Mouse (Mus musculus) liver, embryonic 13.5 days (tissue): ENCODE results near the gene Npffr2. TPM values are rescaled to one million over a fixed set of nuclear protein-coding genes. Genes with fewer than 3 reads are reported as not detected.

Source experiments
- ATAC-seq: fragments of 200-750 bp; cut with Nextera tagmentation; 2 replicates; pipeline ENCODE4 v1.8.0; 2017; ENCODE audit warnings: low read depth, mild to moderate bottlenecking, moderate number of reproducible peaks, moderate library complexity
- DNase-seq: peaks from one replicate; pipeline ENCODE4 v3.0.0; 2022
- H3K27ac ChIP-seq: fragments of 300-500 bp; sonication (generic); 2 replicates; pipeline ENCODE4 v1.5.1; 2015; ENCODE audit warnings: moderate library complexity, mild to moderate bottlenecking, inconsistent platforms
- H3K27me3 ChIP-seq: fragments of 300-500 bp; sonication (generic); 2 replicates; pipeline ENCODE4 v1.6.1; 2015; ENCODE audit warnings: mild to moderate bottlenecking, inconsistent platforms
- H3K36me3 ChIP-seq: fragments of 300-500 bp; sonication (generic); 2 replicates; pipeline ENCODE4 v1.6.1; 2015; ENCODE audit warnings: mild to moderate bottlenecking, inconsistent platforms
- H3K4me1 ChIP-seq: fragments of 300-500 bp; sonication (generic); replicated peaks from 2 replicates; pipeline ENCODE4 v1.6.1; 2015; ENCODE audit warnings: inconsistent platforms
- H3K4me2 ChIP-seq: fragments of 300-500 bp; sonication (generic); 2 replicates; pipeline ENCODE4 v1.6.1; 2015; ENCODE audit warnings: inconsistent platforms, mild to moderate bottlenecking, moderate library complexity
- H3K4me3 ChIP-seq: fragments of 300-500 bp; sonication (generic); replicated peaks from 2 replicates; pipeline ENCODE4 v1.5.1; 2015; ENCODE audit warnings: mild to moderate bottlenecking, inconsistent platforms
- H3K9ac ChIP-seq: fragments of 300-500 bp; sonication (generic); 2 replicates; pipeline ENCODE4 v1.6.1; 2015; ENCODE audit warnings: mild to moderate bottlenecking, inconsistent platforms
- H3K9me3 ChIP-seq: fragments of 300-500 bp; sonication (generic); replicated peaks from 2 replicates; pipeline ENCODE4 v1.6.1; 2016; ENCODE audit warnings: inconsistent platforms
- WGBS: fragments of 180-500 bp; shearing (Covaris S2); methylation state at CpG from one replicate; pipeline ENCODE4 v1.1.7; 2015; ENCODE audit not compliant: insufficient replicate concordance; 5-methylcytosine and 5-hydroxymethylcytosine counted together
- polyA plus RNA-seq: library from polyadenylated mRNA; unstranded; fragments of >200 nt; fragmentation: Nextera tagmentation; extraction: Ambion mirVana; gene quantifications from 2 replicates; pipeline ENCODE4 v1.2.1, GENCODE M21; 2015

Npffr2 gene
- polyA plus RNA-seq, 1 experiment from 2014 or later, result not detected

DNA sequence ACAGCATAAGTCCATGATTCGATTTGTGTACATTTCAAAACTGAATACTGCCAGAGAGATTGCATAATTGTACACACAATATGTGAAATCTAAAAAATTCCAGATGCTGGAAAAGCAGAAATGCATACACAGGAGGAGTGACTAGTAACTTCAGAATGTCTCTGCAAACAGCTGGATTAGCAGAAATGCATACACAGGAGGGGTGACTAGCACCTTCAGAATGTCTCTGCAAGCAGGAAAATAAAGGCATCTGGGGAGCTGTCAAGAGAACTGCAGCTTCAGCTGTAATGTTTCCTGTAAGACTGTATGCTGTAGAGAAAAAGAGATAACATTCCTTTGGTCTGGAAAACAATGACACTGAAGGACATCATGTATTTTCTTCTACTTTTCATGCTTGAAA is 51.4 kb downstream of the Npffr2 start:
- Histone ChIP-seq H3K27ac (no peak overlapping the region), H3K9me3 (no peaks in the 10 kb centered on the region), H3K4me2 (no peak overlapping the region), H3K36me3 (no peaks in the 10 kb centered on the region), H3K27me3 (no peaks in the 10 kb centered on the region), H3K9ac (no peak overlapping the region), H3K4me1 (no peaks in the 10 kb centered on the region), H3K4me3 (no peak overlapping the region)
- DNase-seq, result no peak
- 44% methylated on average over 1 of the region's 1 CpGs for WGBS
- no peak for ATAC-seq

DNA sequence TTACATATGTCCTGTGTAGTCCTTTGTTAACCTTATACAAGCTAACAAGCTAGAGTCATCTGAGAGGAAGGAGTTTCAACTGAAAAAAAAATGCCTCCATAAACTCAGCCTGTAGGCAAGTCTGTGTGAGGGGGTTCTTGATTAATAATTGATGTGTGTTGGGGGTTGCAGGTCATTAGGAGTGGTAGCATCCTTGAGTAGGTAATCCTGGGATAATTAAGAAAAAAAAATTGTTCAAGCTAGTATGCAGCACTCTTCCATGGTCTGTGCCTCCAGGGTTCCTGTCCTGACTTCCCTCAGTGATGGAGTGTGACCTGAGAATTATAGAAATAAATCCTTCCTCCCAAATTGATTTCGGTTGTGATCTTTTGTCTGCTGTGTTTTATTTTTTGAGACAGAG is 52.0 kb downstream of the Npffr2 start:
- Histone ChIP-seq H3K36me3 (no peaks in the 10 kb centered on the region), H3K4me2 (no peak overlapping the region), H3K4me3 (no peak overlapping the region), H3K9ac (no peak overlapping the region), H3K27me3 (no peaks in the 10 kb centered on the region), H3K9me3 (no peaks in the 10 kb centered on the region), H3K27ac (no peak overlapping the region), H3K4me1 (no peaks in the 10 kb centered on the region)
- DNase-seq (no peak), ATAC-seq (no peak)
- 56% methylated on average over 1 of the region's 1 CpGs for WGBS

DNA sequence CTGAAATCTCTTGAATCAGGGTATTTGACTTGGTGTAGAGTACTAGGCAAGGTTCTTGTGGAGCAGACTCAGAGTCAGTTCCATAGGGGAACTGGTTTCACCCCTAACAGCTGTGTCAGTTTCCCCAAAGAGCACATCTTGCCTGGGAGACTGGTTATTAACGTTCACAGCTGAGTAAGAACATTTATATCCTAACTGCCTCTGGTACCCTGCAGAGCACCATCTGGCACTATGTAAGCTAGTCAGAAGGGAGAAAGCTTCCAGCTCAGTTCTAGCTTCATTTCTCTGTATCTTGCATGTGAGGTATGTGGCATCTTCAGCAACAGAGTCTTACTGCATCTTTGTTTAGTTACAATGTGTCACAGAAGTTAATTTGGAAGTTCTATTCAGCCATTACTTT is 53.9 kb downstream of the Npffr2 start:
- H3K9ac ChIP-seq, result no peak overlapping the region
- no peak overlapping the region for H3K4me2 ChIP-seq
- no peaks in the 10 kb centered on the region for H3K27me3 ChIP-seq
- H3K9me3 ChIP-seq, result no peaks in the 10 kb centered on the region
- no peak overlapping the region for H3K4me3 ChIP-seq
- H3K4me1 ChIP-seq, result no peaks in the 10 kb centered on the region
- no peak for ATAC-seq
- H3K36me3 ChIP-seq, result no peaks in the 10 kb centered on the region
- no peak for DNase-seq
- WGBS, result 40% methylated on average over 1 of the region's 1 CpGs
- no peak overlapping the region for H3K27ac ChIP-seq

DNA sequence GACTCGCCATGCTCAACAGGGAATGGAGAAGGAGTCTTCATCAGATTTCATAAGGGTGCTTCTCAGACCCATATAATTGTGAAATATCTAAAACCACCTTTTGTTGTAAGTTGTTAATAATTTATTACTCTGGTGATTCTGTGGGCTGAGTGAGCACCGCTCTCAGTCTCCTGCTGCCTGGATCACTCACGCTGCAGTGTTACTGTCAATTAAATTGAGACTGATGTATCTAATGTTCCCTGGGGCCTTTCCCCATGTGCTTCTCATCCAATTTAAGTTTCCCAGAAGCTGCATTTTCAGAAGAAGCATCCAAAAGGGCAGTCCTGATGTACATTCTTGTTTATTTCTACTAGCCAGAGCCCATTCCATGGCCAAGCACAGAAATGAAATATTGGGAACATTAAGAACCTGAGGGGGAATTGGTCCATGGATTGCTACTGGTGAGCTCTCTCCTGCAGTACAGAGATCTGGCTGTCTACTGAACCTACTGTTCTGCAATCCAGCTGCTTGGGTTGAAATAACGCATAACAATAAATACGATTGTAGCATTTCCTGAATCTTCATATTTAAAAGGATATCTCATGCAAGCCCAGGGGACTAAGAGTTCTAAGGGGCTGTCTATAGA is 54.6 kb downstream of the Npffr2 start:
- Histone ChIP-seq H3K4me3 (no peak overlapping the region), H3K36me3 (no peaks in the 10 kb centered on the region), H3K27ac (no peak overlapping the region), H3K9ac (no peak overlapping the region), H3K9me3 (no peaks in the 10 kb centered on the region), H3K4me1 (no peaks in the 10 kb centered on the region), H3K4me2 (no peak overlapping the region), H3K27me3 (no peaks in the 10 kb centered on the region)
- ATAC-seq (no peak), DNase-seq (no peak)
- 77% methylated on average over 5 of the region's 5 CpGs for WGBS

DNA sequence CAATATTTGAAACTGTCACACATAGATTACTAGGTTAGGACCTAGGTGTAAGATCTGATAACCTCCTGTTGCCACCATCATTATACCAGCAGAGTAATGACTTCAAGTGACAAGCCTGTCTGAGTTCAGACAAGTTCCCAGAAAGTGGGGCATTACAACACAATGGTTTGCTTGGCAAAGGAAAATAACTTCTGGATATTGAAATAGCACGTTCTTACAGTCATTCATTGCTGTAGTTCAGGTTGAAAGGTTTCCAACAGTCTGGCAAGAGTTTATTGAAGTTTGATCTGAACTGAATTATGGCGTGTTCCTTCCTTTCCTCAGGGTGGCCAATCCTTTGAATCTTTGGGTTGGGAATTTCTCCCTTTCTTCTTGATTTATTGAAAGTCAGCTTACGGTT is 57.8 kb downstream of the Npffr2 start:
- no peak overlapping the region for H3K9ac ChIP-seq
- DNase-seq (no peak), ATAC-seq (no peak)
- H3K4me2 ChIP-seq, result no peak overlapping the region
- H3K4me3 ChIP-seq, result no peak overlapping the region
- WGBS, result 60% methylated on average over 3 of the region's 3 CpGs
- H3K36me3 ChIP-seq, result no peaks in the 10 kb centered on the region
- no peaks in the 10 kb centered on the region for H3K4me1 ChIP-seq
- no peaks in the 10 kb centered on the region; the same call in 1 of the 2 replicates for H3K9me3 ChIP-seq
- H3K27ac ChIP-seq, result no peak overlapping the region
- no peaks in the 10 kb centered on the region for H3K27me3 ChIP-seq

DNA sequence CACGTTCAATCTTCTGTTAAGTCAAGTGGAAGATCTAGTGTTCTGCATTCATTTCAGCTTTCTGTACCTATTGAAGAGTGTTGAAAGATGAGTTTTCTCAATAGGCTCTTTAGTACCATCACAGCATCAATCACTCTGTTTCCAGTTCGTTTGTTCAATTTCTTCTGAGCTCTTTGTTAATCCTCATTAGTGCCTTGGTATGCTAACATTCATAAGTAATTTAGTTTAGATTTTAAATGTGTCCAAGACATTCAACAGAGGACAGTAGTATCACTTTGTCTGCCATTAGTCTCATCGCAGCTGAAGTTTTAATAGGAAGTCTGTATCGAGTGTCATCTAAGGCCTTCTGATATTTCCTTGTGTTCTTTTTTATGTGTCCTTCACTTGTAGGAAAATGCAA is 65.1 kb downstream of the Npffr2 start:
- no peak overlapping the region for H3K4me3 ChIP-seq
- whole genome bisulfite sequencing, result 63% methylated on average over 4 of the region's 4 CpGs
- ATAC-seq, result no peak
- no peak overlapping the region for H3K9ac ChIP-seq
- no peaks in the 10 kb centered on the region for H3K4me1 ChIP-seq
- no peaks in the 10 kb centered on the region for H3K27me3 ChIP-seq
- H3K36me3 ChIP-seq, result no peaks in the 10 kb centered on the region
- no peaks in the 10 kb centered on the region; the same call in 1 of the 2 replicates for H3K9me3 ChIP-seq
- H3K27ac ChIP-seq, result no peak overlapping the region
- no peak for DNase-seq
- no peak overlapping the region for H3K4me2 ChIP-seq

DNA sequence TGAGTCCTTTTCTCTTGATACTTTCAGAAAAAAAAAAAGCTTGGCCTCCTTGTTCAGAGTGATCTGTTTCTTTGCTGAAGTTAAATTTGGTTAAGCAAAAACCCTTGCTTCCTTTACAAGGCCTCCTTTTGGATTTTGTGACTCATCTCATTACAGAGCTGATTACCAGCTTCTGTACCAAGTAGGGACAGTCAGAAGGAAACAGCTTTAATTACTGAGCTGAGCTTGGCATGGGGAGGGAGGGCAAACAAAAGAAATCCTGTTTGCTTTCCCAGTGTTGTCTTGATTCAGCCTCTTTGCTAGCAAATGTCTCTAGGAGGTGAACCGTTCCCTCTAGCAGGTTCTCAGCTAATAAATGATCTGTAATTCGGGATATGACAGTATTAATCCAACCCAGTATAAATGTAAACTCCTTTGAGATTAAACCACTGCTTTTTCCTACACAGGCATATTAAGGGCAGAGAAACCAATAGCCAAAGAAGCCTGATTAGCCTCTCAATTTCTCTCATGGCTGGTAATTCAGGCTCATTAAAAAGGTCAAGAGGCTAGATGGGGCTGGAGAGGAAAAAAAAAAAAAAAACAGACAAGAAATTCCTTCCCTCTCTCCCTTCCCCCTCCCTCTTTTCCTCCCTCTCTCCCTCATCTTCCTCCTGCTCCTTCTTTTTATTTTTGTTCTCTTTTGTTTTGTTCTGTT is 84.2 kb downstream of the Npffr2 start:
- no peak overlapping the region for H3K4me2 ChIP-seq
- no peak overlapping the region for H3K27ac ChIP-seq
- H3K9me3 ChIP-seq, result 0 out of 2 replicates have a peak, but pooled peaks cover 4% of the 10 kb centered on the region
- DNase-seq (no peak), ATAC-seq (no peak)
- no peaks in the 10 kb centered on the region for H3K4me1 ChIP-seq
- WGBS, result 41% methylated on average over 2 of the region's 2 CpGs
- no peak overlapping the region for H3K9ac ChIP-seq
- H3K36me3 ChIP-seq, result no peaks in the 10 kb centered on the region
- no peak overlapping the region for H3K4me3 ChIP-seq
- no peaks in the 10 kb centered on the region for H3K27me3 ChIP-seq

DNA sequence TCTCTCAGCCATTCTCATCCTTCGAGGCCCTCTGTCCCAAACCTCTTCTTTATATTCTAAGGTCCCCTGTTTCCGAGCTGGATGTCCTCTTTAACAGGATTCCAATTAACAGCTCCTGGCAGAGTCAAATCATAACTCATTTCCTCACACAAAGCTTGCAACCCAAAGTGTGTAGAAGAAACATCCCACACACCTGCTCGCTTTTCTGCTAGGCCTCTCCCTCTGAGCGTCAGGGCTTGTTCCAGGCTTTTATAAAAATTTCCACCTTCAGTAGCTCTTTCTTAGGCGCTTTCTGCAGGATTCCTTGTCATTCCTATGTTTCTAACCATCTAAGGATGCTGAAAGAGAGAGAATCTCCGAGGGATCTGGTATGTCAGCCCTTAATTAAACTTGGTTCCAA is 85.0 kb downstream of the Npffr2 start:
- no peak for DNase-seq
- no peak overlapping the region for H3K9ac ChIP-seq
- ATAC-seq, result no peak
- no peak overlapping the region for H3K4me2 ChIP-seq
- no peak overlapping the region for H3K27ac ChIP-seq
- no peak overlapping the region for H3K4me3 ChIP-seq
- no peaks in the 10 kb centered on the region for H3K27me3 ChIP-seq
- H3K36me3 ChIP-seq, result no peaks in the 10 kb centered on the region
- H3K9me3 ChIP-seq, result 0 out of 2 replicates have a peak, but pooled peaks cover 4% of the 10 kb centered on the region
- H3K4me1 ChIP-seq, result no peaks in the 10 kb centered on the region
- WGBS, result 56% methylated on average over 6 of the region's 6 CpGs

DNA sequence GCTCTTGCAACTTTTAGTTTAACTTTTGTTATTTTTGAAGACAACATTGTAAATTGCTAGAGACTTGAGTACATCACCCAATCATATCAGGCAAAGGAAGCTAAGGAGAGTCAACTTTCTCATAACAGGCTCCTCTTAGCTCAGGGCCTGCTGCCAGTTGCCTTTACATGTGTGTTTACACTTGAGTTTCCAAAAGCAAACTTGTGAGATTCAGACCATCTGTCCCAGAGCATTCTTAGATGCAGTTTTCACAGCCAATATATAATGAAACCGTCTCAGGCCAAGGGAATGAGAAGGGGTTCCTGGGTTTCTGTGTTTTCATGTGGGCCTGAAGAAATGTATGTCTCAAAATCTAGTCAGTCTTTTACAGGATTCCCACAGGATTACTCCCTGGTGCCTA is 104.4 kb downstream of the Npffr2 start:
- Histone ChIP-seq H3K27me3 (no peaks in the 10 kb centered on the region), H3K9me3 (no peaks in the 10 kb centered on the region), H3K4me3 (no peak overlapping the region), H3K36me3 (no peaks in the 10 kb centered on the region), H3K27ac (no peak overlapping the region), H3K4me1 (no peaks in the 10 kb centered on the region), H3K9ac (no peak overlapping the region), H3K4me2 (no peak overlapping the region)
- 41% methylated on average over 1 of the region's 1 CpGs for WGBS
- ATAC-seq (no peak), DNase-seq (no peak)

Other genes with a start within 250 kb of the Npffr2 start
- 122 and 132 TPM in 2 replicates for gene Gc, start 69.5 kb upstream of the Npffr2 start, polyA plus RNA-seq